Mouse (Mus musculus) limb, embryonic 14.5 days (tissue): Measurements from ENCODE around the gene Rassf7. TPM values are rescaled to one million over a fixed set of nuclear protein-coding genes. Genes with fewer than 3 reads are reported as not detected.
A peak's percentile ranks its signal among the peaks of the same experiment; 100 is the strongest.

Experiments
- ATAC-seq: fragments of 200-750 bp; cut with Nextera tagmentation; 2 replicates; pipeline ENCODE4 v1.8.0; 2017; ENCODE audit warnings: low read depth, moderate number of reproducible peaks, moderate TSS enrichment; ENCODE audit not compliant: low FRiP score
- DNase-seq: peaks from one replicate; pipeline ENCODE4 v3.0.0-alpha.2; 2015; ENCODE audit warnings: low spot score
- H3K27ac ChIP-seq: fragments of 300-500 bp; sonication (generic); replicated peaks from 2 replicates; pipeline ENCODE4 v1.5.1; 2014; ENCODE audit warnings: low read depth, mild to moderate bottlenecking, low read length, moderate library complexity, mixed read lengths
- H3K27me3 ChIP-seq: fragments of 300-500 bp; sonication (generic); 2 replicates; pipeline ENCODE4 v1.6.1; 2014; ENCODE audit warnings: low read length, mixed read lengths; ENCODE audit not compliant: control insufficient read depth, insufficient read depth
- H3K36me3 ChIP-seq: fragments of 300-500 bp; sonication (generic); 2 replicates; pipeline ENCODE4 v1.6.1; 2014; ENCODE audit warnings: mild to moderate bottlenecking, low read length, moderate library complexity, mixed read lengths; ENCODE audit not compliant: control insufficient read depth, insufficient read depth
- H3K4me1 ChIP-seq: fragments of 300-500 bp; sonication (generic); 2 replicates; pipeline ENCODE4 v1.6.1; 2014; ENCODE audit warnings: antibody characterized with exemption, low read length, mixed read lengths; ENCODE audit not compliant: control insufficient read depth, insufficient read depth
- H3K4me2 ChIP-seq: fragments of 300-500 bp; sonication (generic); replicated peaks from 2 replicates; pipeline ENCODE4 v1.6.1; 2014; ENCODE audit warnings: low read depth, mild to moderate bottlenecking, low read length, moderate library complexity; ENCODE audit not compliant: severe bottlenecking
- H3K4me3 ChIP-seq: fragments of 300-500 bp; sonication (generic); replicated peaks from 2 replicates; pipeline ENCODE4 v1.5.1; 2014; ENCODE audit warnings: low read length
- H3K9ac ChIP-seq: fragments of 300-500 bp; sonication (generic); 2 replicates; pipeline ENCODE4 v1.6.1; 2014; ENCODE audit warnings: mild to moderate bottlenecking, low read depth, low read length, moderate library complexity; ENCODE audit not compliant: severe bottlenecking
- H3K9me3 ChIP-seq: fragments of 300-500 bp; sonication (generic); 2 replicates; pipeline ENCODE4 v1.6.1; 2016; ENCODE audit warnings: low read length; ENCODE audit not compliant: control insufficient read depth
- POLR2A ChIP-seq: fragments of 200-500 bp; IDR thresholded peaks from 2 replicates; pipeline ENCODE4 v1.8.0; 2012; ENCODE audit warnings: inconsistent platforms, mild to moderate bottlenecking, moderate library complexity, borderline replicate concordance; ENCODE audit not compliant: insufficient read depth, insufficient read length; ENCODE audit errors: extremely low read depth
- WGBS: fragments of 180-500 bp; shearing (Covaris S2); extraction: QIAGEN DNeasy Blood & Tissue Kit; methylation state at CpG from one replicate; pipeline ENCODE4 v1.1.7; 2014; 5-methylcytosine and 5-hydroxymethylcytosine counted together
- polyA plus RNA-seq, 2 experiments: library from polyadenylated mRNA; depleted of rRNA in 1 of 2; stranded (reverse) in 1 of 2; unstranded in 1 of 2; fragments of >200 nt; fragmentation: Nextera tagmentation in 1 of 2; extraction: Ambion mirVana in 1 of 2; gene quantifications; 2 replicates each; pipeline versions ENCODE4 v1.2.1 to v1.2.3; 2012 to 2014

Gene Rassf7
- polyA plus RNA-seq, 2 experiments: 30.9 to 40.0 TPM

DNA sequence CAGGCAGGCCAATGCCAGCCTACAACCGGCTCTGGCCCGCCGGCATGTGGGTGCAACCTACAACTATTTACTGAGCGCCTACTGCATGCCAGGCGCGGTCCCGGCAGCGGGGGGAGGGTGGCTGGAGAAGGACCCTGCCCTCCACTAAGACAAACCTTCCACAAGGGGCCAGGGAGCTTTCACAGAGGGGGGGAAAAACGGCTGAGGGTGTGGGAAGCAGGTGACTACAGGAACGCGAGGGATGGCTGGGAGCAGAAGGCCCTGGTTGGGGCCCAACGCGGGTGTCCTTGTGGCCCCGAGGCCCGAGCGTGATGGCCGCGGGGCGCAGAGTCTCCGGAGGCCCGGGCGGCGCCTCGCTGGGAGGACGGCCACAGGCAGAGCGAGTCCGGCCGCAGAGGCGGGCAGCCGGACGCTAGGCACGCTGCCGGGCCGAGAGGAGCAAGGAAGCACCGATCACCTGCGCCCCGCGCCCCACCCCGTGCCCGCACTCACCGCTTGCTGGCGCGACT, 22.3 kb upstream of the Rassf7 start:
- Histone ChIP-seq H3K9ac (peak overlapping the region; percentile 89), H3K27ac (peak overlapping the region; percentile 79), H3K36me3 (peaks cover 39% of the 10 kb centered on the region), H3K4me2 (peak overlapping the region; percentile 96), H3K9me3 (no peaks in the 10 kb centered on the region), H3K27me3 (no peaks in the 10 kb centered on the region), H3K4me1 (peaks cover 13% of the 10 kb centered on the region), H3K4me3 (peak overlapping the region; percentile 92)
- no peak for DNase-seq
- under 1% methylated on average over 20 of the region's 43 CpGs for WGBS
- ATAC-seq: no peak; the same call in 1 of the 2 replicates
- TF ChIP-seq POLR2A: no peak

DNA sequence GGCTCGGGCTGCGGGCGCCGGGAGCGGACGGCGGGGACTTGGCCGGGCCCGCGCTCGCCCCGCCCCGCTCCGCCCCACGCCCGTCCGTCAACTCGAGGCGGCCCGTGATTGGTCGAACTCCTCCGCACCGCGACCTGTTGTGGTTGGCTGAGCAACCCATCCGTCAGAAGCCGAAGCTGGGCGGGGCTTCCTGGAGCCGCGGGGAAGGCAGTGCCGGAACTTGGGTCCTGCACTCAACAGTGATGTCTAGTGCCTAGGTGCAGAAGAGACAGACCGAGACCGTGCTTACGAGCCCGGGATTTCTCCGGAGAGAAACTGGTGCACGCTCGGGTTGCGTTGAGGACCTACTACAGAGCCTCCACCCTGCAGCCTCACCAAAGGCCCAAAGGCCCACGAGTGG, 21.7 kb upstream of the Rassf7 start, which contains the start of the genes Hras and Lrrc56:
TSS of gene Hras (minus strand) at position 58 of the 400 bp plus-strand sequence.
TSS of gene Lrrc56 (plus strand) at position 210 of the 400 bp plus-strand sequence.
- peaks cover 13% of the 10 kb centered on the region for H3K4me1 ChIP-seq
- H3K27me3 ChIP-seq: no peaks in the 10 kb centered on the region
- no peaks in the 10 kb centered on the region for H3K9me3 ChIP-seq
- WGBS: 0% methylated on average over 23 of the region's 39 CpGs
- peaks cover 39% of the 10 kb centered on the region for H3K36me3 ChIP-seq
- peak within 1 kb of the TSS; percentile 79 for H3K27ac ChIP-seq
- H3K4me3 ChIP-seq: peak within 1 kb of the TSS; percentile 92
- no peak for TF ChIP-seq POLR2A
- H3K4me2 ChIP-seq: peak within 1 kb of the TSS; percentile 96
- DNase-seq (peak; percentile 97), ATAC-seq (peak; percentile 97)
- peak within 1 kb of the TSS; percentile 89 for H3K9ac ChIP-seq

DNA sequence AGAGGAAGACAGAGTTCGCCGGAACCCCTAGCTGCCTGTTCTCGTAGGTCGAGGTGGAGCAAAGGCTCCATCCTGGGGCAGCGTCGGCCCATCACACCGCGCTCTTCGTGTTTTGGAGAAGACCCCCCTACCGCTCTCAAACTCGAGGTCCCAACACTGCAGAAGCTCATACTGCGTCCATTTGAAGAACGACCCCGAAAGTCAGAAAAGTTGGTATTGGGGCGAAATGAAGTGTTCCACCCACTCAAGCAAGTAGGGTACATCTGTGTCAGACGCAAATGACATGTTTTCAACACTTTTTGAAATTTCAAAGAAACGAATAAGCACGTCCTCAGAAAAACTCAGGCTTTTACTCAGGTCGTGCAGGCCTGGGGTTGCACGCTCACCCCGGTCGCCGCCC, 21.3 kb upstream of the Rassf7 start:
- DNase-seq: peak; percentile 26
- H3K36me3 ChIP-seq: peaks cover 35% of the 10 kb centered on the region
- peak overlapping the region; percentile 95 for H3K4me2 ChIP-seq

DNA sequence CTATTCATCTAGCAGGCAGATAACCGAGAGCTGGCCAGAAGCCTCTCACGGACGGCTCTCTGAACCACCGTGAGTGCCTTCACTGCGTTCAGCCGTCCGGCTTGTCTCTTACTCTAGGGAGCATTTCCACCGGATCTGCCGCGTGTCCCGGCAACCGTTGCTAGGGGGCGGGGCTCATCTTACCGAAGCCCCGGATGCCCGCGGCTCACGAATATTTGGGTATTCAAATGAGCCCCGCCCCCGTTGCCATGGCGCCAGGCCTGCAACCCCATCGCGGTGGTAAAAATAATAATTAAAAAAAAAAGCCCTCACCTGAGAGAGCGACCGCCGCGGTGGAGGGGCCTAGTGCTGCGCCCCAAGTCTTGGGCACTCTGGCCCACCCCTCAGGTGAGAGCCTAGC, 20.8 kb upstream of the Rassf7 start:
- peak overlapping the region; percentile 72 for H3K27ac ChIP-seq
- peak overlapping the region; percentile 35 for H3K9ac ChIP-seq
- no peaks in the 10 kb centered on the region for H3K27me3 ChIP-seq
- no peaks in the 10 kb centered on the region for H3K9me3 ChIP-seq
- peak overlapping the region; percentile 95 for H3K4me2 ChIP-seq
- DNase-seq: peak; percentile 85
- TF ChIP-seq POLR2A: no peak
- H3K4me3 ChIP-seq: peak overlapping the region; percentile 92
- peak; percentile 31 for ATAC-seq
- peaks cover 31% of the 10 kb centered on the region for H3K36me3 ChIP-seq
- WGBS: under 1% methylated on average over 28 of the region's 28 CpGs
- H3K4me1 ChIP-seq: peaks cover 13% of the 10 kb centered on the region

More for the DNA sequence above, 21.3 kb upstream of the Rassf7 start:
- under 1% methylated on average over 23 of the region's 23 CpGs for WGBS
- Histone ChIP-seq H3K27me3 (no peaks in the 10 kb centered on the region), H3K4me3 (peak overlapping the region; percentile 92), H3K27ac (peak overlapping the region; percentile 72), H3K9ac (peak overlapping the region; percentile 38), H3K9me3 (no peaks in the 10 kb centered on the region), H3K4me1 (peaks cover 13% of the 10 kb centered on the region)
- ATAC-seq: peak; percentile 0; the same call in 1 of the 2 replicates
- TF ChIP-seq POLR2A: no peak

DNA sequence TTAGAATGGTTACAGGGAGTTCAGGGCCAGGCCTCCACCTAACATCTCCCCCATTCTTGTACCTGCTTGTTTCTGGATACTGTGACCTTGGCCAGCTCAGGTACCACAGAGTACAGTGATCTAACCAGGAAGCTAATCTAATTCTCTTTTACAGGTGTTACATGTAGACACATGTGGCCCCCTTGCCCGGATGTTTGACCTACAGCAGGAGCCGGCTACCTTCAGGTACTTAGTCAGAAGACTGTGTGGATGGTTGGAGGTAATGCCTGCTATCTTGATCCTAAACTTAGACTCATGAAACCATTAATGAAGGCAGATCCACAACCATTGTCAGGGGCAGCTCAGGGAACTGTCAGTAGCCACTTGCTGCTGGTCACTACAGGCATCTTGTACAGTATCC, 19.9 kb upstream of the Rassf7 start:
- Histone ChIP-seq H3K4me3 (no peak overlapping the region), H3K4me1 (peaks cover 13% of the 10 kb centered on the region), H3K9me3 (no peaks in the 10 kb centered on the region), H3K4me2 (no peak overlapping the region; the same call in 1 of the 2 replicates), H3K36me3 (peaks cover 21% of the 10 kb centered on the region), H3K9ac (no peak overlapping the region), H3K27me3 (no peaks in the 10 kb centered on the region), H3K27ac (no peak overlapping the region)
- TF ChIP-seq POLR2A: no peak
- no peak for DNase-seq
- 91% methylated on average over 2 of the region's 2 CpGs for WGBS
- no peak for ATAC-seq
